Mouse (Mus musculus): ENCODE measurements around the gene Atp6v1d. TPM values are rescaled to one million over a fixed set of nuclear protein-coding genes. Genes with fewer than 3 reads are reported as not detected.

Gene Atp6v1d
- polyA plus RNA-seq, 1 experiment from 2014 or later = 141 TPM

- WGBS = 94% methylated on average over 4 of the region's 4 CpGs
- H3K4me1 ChIP-seq (ENCODE audit: control insufficient read depth, insufficient read depth, low read length) = no peaks in the 10 kb centered on the region
- H3K27me3 ChIP-seq (ENCODE audit: control insufficient read depth, insufficient read depth, low read length) = no peaks in the 10 kb centered on the region
- no peak overlapping the region for H3K4me3 ChIP-seq (replicated peaks; ENCODE audit: low read depth, low read length)
- H3K36me3 ChIP-seq (ENCODE audit: control insufficient read depth, insufficient read depth, low read length) = peaks cover 86% of the 10 kb centered on the region
- H3K9me3 ChIP-seq (ENCODE audit: control insufficient read depth, low read length) = no peaks in the 10 kb centered on the region
- no peak overlapping the region for H3K27ac ChIP-seq (replicated peaks; ENCODE audit: low read depth, low read length)
- no peak overlapping the region for H3K9ac ChIP-seq (replicated peaks; ENCODE audit: low read length)
- no peak for ATAC-seq (ENCODE audit: low FRiP score, low TSS enrichment)
- no peak for DNase-seq
- no peak overlapping the region for H3K4me2 ChIP-seq (ENCODE audit: low read length)
Measured at GRCm38 (mm10) chr12:78839906-78840305, 21.5 kb downstream of the Atp6v1d start.

GRCm38 (mm10) chr12:78834496-78834895, 26.9 kb downstream of the Atp6v1d start:
- WGBS = 94% methylated on average over 2 of the region's 2 CpGs
- DNase-seq = no peak

GRCm38 (mm10) chr12:78814437-78814836, 47.0 kb downstream of the Atp6v1d start:
- Histone ChIP-seq H3K27ac (replicated peaks; ENCODE audit: low read depth, low read length) (no peak overlapping the region), H3K36me3 (ENCODE audit: control insufficient read depth, insufficient read depth, low read length) (no peaks in the 10 kb centered on the region), H3K4me2 (ENCODE audit: low read length) (no peak overlapping the region), H3K9ac (replicated peaks; ENCODE audit: low read length) (no peak overlapping the region), H3K4me1 (ENCODE audit: control insufficient read depth, insufficient read depth, low read length) (no peaks in the 10 kb centered on the region), H3K9me3 (ENCODE audit: control insufficient read depth, low read length) (no peaks in the 10 kb centered on the region), H3K4me3 (replicated peaks; ENCODE audit: low read depth, low read length) (no peak overlapping the region), H3K27me3 (ENCODE audit: control insufficient read depth, insufficient read depth, low read length) (no peaks in the 10 kb centered on the region)
- no peak for ATAC-seq (ENCODE audit: low FRiP score, low TSS enrichment)
- peak; percentile 14 for DNase-seq

More at GRCm38 (mm10) chr12:78834496-78834895, 26.9 kb downstream of the Atp6v1d start:
- H3K27ac ChIP-seq (replicated peaks; ENCODE audit: low read depth, low read length) = no peak overlapping the region
- H3K9me3 ChIP-seq (ENCODE audit: control insufficient read depth, low read length) = no peaks in the 10 kb centered on the region
- peaks cover 56% of the 10 kb centered on the region for H3K36me3 ChIP-seq (ENCODE audit: control insufficient read depth, insufficient read depth, low read length)
- H3K4me2 ChIP-seq (ENCODE audit: low read length) = no peak overlapping the region
- no peak overlapping the region for H3K9ac ChIP-seq (replicated peaks; ENCODE audit: low read length)
- ATAC-seq (ENCODE audit: low FRiP score, low TSS enrichment) = no peak
- no peaks in the 10 kb centered on the region for H3K4me1 ChIP-seq (ENCODE audit: control insufficient read depth, insufficient read depth, low read length)
- H3K4me3 ChIP-seq (replicated peaks; ENCODE audit: low read depth, low read length) = no peak overlapping the region
- H3K27me3 ChIP-seq (ENCODE audit: control insufficient read depth, insufficient read depth, low read length) = no peaks in the 10 kb centered on the region

- Histone ChIP-seq H3K36me3 (ENCODE audit: control insufficient read depth, insufficient read depth, low read length) (0 out of 2 replicates have a peak, but pooled peaks cover 4% of the 10 kb centered on the region), H3K4me1 (ENCODE audit: control insufficient read depth, insufficient read depth, low read length) (no peaks in the 10 kb centered on the region), H3K9ac (replicated peaks; ENCODE audit: low read length) (no peak overlapping the region), H3K4me2 (ENCODE audit: low read length) (no peak overlapping the region), H3K27me3 (ENCODE audit: control insufficient read depth, insufficient read depth, low read length) (no peaks in the 10 kb centered on the region), H3K27ac (replicated peaks; ENCODE audit: low read depth, low read length) (no peak overlapping the region), H3K9me3 (ENCODE audit: control insufficient read depth, low read length) (no peaks in the 10 kb centered on the region), H3K4me3 (replicated peaks; ENCODE audit: low read depth, low read length) (no peak overlapping the region)
- DNase-seq = no peak
- ATAC-seq (ENCODE audit: low FRiP score, low TSS enrichment) = no peak
Measured at GRCm38 (mm10) chr12:78801836-78802235, 59.6 kb downstream of the Atp6v1d start.

GRCm38 (mm10) chr12:78800036-78800435, 61.4 kb downstream of the Atp6v1d start:
- Histone ChIP-seq H3K9me3 (ENCODE audit: control insufficient read depth, low read length) (no peaks in the 10 kb centered on the region), H3K4me3 (replicated peaks; ENCODE audit: low read depth, low read length) (no peak overlapping the region), H3K27me3 (ENCODE audit: control insufficient read depth, insufficient read depth, low read length) (no peaks in the 10 kb centered on the region), H3K27ac (replicated peaks; ENCODE audit: low read depth, low read length) (no peak overlapping the region), H3K9ac (replicated peaks; ENCODE audit: low read length) (no peak overlapping the region), H3K4me1 (ENCODE audit: control insufficient read depth, insufficient read depth, low read length) (no peaks in the 10 kb centered on the region), H3K36me3 (ENCODE audit: control insufficient read depth, insufficient read depth, low read length) (0 out of 2 replicates have a peak, but pooled peaks cover 4% of the 10 kb centered on the region), H3K4me2 (ENCODE audit: low read length) (no peak overlapping the region)
- ATAC-seq (ENCODE audit: low FRiP score, low TSS enrichment) = no peak
- WGBS = 77% methylated on average over 3 of the region's 3 CpGs
- no peak for DNase-seq

GRCm38 (mm10) chr12:78794236-78794635, 67.2 kb downstream of the Atp6v1d start:
- peak; percentile 64 for DNase-seq
- WGBS = 0% methylated on average over 1 of the region's 1 CpGs
- 0 out of 2 replicates have a peak, but pooled peaks cover 4% of the 10 kb centered on the region for H3K36me3 ChIP-seq (ENCODE audit: control insufficient read depth, insufficient read depth, low read length)
- H3K9me3 ChIP-seq (ENCODE audit: control insufficient read depth, low read length) = no peaks in the 10 kb centered on the region
- no peak for ATAC-seq (ENCODE audit: low FRiP score, low TSS enrichment)
- no peak overlapping the region for H3K27ac ChIP-seq (replicated peaks; ENCODE audit: low read depth, low read length)
- 0 out of 2 replicates have a peak, but pooled peaks cover 4% of the 10 kb centered on the region for H3K4me1 ChIP-seq (ENCODE audit: control insufficient read depth, insufficient read depth, low read length)
- no peaks in the 10 kb centered on the region for H3K27me3 ChIP-seq (ENCODE audit: control insufficient read depth, insufficient read depth, low read length)
- H3K4me2 ChIP-seq (ENCODE audit: low read length) = no peak overlapping the region
- no peak overlapping the region for H3K4me3 ChIP-seq (replicated peaks; ENCODE audit: low read depth, low read length)
- no peak overlapping the region for H3K9ac ChIP-seq (replicated peaks; ENCODE audit: low read length)

- Histone ChIP-seq H3K9me3 (ENCODE audit: control insufficient read depth, low read length) (no peaks in the 10 kb centered on the region), H3K27me3 (ENCODE audit: control insufficient read depth, insufficient read depth, low read length) (no peaks in the 10 kb centered on the region), H3K9ac (replicated peaks; ENCODE audit: low read length) (no peak overlapping the region), H3K4me2 (ENCODE audit: low read length) (no peak overlapping the region), H3K27ac (replicated peaks; ENCODE audit: low read depth, low read length) (no peak overlapping the region), H3K36me3 (ENCODE audit: control insufficient read depth, insufficient read depth, low read length) (no peaks in the 10 kb centered on the region), H3K4me3 (replicated peaks; ENCODE audit: low read depth, low read length) (no peak overlapping the region), H3K4me1 (ENCODE audit: control insufficient read depth, insufficient read depth, low read length) (0 out of 2 replicates have a peak, but pooled peaks cover 4% of the 10 kb centered on the region)
- 79% methylated on average over 2 of the region's 2 CpGs for WGBS
- DNase-seq = no peak
- no peak for ATAC-seq (ENCODE audit: low FRiP score, low TSS enrichment)
Measured at GRCm38 (mm10) chr12:78790791-78791190, 70.6 kb downstream of the Atp6v1d start.

Other genes with a start within 250 kb of the Atp6v1d start
- gene Fam71d, start 170.1 kb downstream of the Atp6v1d start, polyA plus RNA-seq (2014; fragmentation: Nextera tagmentation; extraction: Ambion mirVana) = 0.96 TPM in 1 of 2 replicates, not detected in the other
- 16.0 and 19.5 TPM in 2 replicates for gene Mpp5, start 112.7 kb downstream of the Atp6v1d start, polyA plus RNA-seq (2014; fragmentation: Nextera tagmentation; extraction: Ambion mirVana)
- 132 and 143 TPM in 2 replicates for gene Eif2s1, start 181 bp upstream of the Atp6v1d start, polyA plus RNA-seq (2014; fragmentation: Nextera tagmentation; extraction: Ambion mirVana)
- gene Plek2, start 45.3 kb upstream of the Atp6v1d start, polyA plus RNA-seq (2014; fragmentation: Nextera tagmentation; extraction: Ambion mirVana) = 0.92 and 1.3 TPM in 2 replicates
- gene Tmem229b, start 146.0 kb upstream of the Atp6v1d start, polyA plus RNA-seq (2014; fragmentation: Nextera tagmentation; extraction: Ambion mirVana) = 54.4 and 62.1 TPM in 2 replicates
- 1.9 and 3.1 TPM in 2 replicates for gene Plekhh1, start 167.5 kb upstream of the Atp6v1d start, polyA plus RNA-seq (2014; fragmentation: Nextera tagmentation; extraction: Ambion mirVana)
- 17.3 and 22.2 TPM in 2 replicates for gene Pigh, start 228.0 kb upstream of the Atp6v1d start, polyA plus RNA-seq (2014; fragmentation: Nextera tagmentation; extraction: Ambion mirVana)